Mouse (Mus musculus) thymus, adult 18-20 months (tissue): ENCODE measurements around the gene Rhbdl2.

ENCODE experiments used
- DNase-seq, 2 experiments: peaks; one replicate each; pipeline ENCODE4 v3.0.0; 2022; ENCODE audit warnings: mixed read lengths in 2 of 2

Gene Rhbdl2

DNA sequence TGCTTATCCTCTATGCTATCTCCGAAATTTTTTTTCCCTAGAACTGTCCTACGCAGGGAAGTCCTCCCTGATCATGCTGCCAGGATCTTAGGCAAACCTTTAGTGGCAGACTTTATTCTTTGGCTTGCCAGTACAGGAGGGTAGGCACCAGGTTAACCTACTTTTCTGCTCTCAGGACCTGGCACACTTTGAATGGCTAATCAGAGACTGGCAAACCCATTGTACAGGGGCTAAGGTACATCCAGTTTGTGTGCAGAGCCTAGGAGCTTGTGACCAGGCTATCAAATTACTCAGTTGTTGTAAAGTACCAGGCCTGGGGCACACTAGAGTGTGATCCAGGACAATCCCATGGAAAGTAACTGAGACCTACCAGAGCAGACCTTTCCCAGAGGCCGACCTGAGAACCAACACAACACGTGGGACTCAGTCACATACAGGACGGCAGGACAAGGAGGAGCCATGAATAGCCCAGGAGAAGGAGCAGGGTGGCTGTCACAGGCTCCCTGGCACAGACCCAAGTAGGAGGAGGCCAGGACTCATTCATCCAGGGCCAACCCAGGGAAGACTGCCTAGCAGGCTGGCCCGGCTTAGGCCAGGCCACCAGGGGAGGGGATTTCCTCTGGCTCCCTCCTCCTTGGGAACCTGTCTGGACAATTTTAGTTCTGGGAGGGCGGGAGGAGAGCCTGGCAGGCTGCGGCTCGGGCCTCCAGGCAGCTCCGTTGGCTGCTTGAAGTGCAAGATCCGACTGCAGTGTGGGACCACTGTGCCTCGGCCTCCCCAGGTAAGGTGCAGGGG, at the start of gene Rhbdl2:
TSS of gene Rhbdl2 (plus strand) at position 684 of the 795 bp plus-strand sequence.
- DNase-seq: peak; percentile 2 to 3

- no peak for DNase-seq
Observed at GRCm38 (mm10) chr4:123738708-123739107, 49.0 kb upstream of the Rhbdl2 start.

- DNase-seq: peak in 1 of 2 experiments; percentile 18
Observed at GRCm38 (mm10) chr4:123742891-123743290, 44.8 kb upstream of the Rhbdl2 start.

GRCm38 (mm10) chr4:123745221-123745775, 42.4 kb upstream of the Rhbdl2 start:
- no peak for DNase-seq

- no peak for DNase-seq
Observed at GRCm38 (mm10) chr4:123748726-123749415, 38.8 kb upstream of the Rhbdl2 start.

DNA sequence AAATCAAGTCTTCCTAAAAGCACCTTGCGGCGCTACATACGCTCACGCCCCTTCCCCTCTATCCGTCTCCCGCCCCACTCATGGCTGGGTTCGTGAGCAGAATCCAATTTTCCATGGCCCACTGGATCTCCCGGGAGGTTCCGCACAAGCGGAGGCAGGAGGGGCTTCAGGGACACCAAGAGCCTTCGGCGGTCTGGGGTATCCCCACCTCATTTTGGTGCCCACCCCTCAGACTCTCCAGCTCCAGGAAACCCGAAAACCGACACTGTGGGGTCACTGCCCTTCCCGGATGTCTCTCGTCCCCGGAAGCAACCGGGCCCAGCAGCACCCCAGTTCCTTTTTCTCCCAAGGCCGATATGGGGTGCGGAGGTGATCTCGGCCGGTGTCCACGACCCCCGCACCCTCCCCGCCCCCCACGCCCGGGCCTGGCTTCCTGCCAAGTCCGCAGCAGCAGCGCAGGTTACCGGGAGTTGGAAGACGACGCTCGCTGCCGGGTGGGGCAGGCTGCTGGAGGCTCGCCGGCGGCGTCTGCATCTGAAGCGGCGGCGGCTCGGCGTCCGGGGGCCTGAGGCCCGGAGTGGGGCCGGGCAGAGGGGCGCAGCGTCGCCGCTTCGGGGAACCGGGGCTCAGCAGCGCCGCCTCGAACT, 38.1 kb upstream of the Rhbdl2 start:
- peak; percentile 25 to 49 for DNase-seq

DNA sequence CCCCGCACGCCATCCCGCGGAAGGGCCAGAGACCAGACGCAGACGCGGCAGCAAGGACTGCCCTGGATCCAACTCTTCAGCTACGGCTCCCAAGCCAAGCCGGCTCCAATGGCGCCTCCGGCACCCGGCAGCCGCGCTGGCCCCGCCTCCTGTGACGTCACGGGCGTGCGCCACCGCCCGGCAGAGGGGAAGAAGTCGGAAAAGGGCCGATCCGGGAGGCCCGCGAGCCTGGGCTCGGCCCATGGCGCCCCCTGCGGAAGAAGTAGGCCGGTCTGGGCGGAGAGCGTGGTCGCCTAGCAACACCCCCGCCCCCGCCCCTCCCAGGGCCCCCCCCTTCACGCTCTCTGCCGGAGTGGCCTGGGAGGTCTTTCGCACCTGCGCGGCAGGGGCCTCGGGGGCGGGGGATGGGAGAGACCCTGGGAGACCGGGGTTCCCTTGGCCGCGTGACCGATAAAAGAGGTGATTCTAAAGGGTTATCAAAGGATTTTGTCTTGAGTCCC, 37.5 kb upstream of the Rhbdl2 start, which contains the start of gene Akirin1:
TSS of gene Akirin1 (minus strand) at position 194 of the 500 bp plus-strand sequence.
- DNase-seq: peak; percentile 94

DNA sequence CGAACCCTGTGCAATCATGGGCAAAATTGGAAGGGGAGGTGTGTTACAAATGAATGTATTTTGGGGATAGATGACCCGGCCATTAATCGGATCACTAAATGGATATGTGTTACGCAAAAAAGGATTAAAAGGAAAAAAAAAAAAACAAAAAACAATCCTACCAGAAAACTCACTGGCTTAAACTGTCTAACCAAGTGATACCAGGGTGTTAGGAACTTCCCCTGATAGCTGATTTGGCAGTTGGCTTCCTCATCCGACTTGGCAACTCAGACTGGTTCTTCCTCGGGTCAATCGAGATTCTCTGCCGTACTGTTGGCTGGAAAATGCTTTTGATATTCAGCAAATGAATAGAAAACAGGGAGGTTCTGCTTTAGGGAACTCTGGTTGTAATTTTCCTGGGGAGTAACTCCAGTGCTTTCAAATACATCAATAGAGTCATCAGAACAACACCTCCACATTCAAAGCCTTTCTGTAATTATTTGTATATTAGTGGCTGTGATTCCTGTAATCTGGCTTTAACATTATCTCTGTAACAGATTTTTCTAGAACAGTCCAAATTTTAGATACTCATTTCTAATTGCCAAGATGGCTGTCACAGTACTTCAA, 36.9 kb upstream of the Rhbdl2 start:
- DNase-seq: no peak

GRCm38 (mm10) chr4:123758306-123758705, 29.4 kb upstream of the Rhbdl2 start:
- no peak for DNase-seq

- no peak for DNase-seq
Observed at GRCm38 (mm10) chr4:123765071-123765470, 22.6 kb upstream of the Rhbdl2 start.

- DNase-seq: no peak
Observed at GRCm38 (mm10) chr4:123767807-123768206, 19.9 kb upstream of the Rhbdl2 start.

DNA sequence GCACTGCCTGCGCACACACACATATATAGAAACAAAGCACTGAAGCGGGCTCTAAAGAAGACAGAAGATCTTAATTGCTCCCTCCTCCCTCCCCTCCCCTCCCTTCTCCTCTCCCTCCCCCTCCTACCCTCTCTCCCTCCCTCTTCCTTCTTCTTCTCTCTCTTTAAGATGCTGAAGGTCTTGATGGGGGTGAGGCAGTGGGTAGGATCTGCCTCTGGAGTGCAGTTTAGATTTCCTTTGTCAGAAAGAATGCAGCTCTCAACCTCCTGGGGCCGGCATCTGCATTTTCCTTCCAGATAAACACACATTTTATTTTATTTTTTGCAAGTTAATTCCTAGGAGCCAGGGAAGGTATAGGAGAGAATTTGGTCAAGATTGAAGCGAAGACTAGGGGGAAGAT, 19.4 kb upstream of the Rhbdl2 start:
- no peak for DNase-seq

DNA sequence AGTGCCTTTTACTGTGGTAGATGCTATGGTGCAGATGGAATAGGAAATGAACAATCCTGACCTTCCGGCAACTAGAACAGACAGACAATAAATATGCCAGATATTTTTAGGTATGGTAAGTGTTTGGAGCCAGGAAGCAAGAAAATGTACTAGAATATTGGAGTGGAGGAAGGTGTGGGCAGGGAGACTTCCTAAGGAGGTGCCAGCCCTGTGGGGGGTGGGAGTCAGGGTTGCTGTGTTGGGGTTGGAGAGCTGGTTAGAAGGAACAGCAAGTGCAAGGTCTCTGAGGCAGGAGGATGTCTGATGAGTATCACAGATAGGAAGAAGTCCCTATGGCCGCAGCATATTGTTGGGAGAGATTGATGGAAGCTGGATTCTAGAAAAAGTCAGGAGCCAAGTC, 5.0 kb downstream of the Rhbdl2 start:
- no peak for DNase-seq

DNA sequence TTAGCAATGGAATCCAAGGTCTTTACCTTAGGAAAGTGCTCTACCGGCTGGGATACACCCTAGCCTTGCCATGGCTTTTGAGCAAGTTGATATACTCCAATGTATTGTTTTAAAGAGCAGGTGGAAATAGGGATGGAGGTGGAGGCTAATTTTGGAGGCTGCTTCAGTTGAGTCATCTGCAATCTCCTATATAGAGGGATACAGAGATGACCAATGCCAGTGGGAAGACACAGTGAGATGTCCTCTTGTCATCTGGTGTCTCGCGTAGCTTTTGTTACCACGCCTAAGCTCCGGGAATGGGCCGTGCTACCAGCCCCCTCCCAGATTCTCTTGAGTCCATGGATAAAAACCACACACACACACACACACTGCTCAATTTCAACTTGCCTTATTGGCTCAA, 5.5 kb downstream of the Rhbdl2 start:
- DNase-seq: no peak

DNA sequence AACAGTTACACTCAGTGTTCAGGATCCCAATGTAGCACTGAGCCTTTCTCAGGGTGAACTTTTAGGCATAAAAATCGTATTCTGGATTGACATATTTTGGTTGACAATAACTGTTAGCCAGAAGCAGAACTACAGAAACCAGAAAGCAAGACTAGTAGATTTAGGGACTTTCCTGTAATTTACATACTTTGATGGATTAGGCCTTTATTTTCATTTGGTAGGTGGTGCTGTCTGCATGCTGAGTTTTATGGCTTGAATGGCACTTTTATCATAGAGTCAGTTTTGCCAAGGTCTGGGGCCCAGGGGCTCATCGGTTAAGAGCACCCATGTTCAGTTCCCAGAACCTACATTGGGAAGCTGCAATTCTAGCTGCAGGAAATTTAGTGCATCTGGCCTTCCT, 7.4 kb downstream of the Rhbdl2 start:
- DNase-seq: no peak

DNA sequence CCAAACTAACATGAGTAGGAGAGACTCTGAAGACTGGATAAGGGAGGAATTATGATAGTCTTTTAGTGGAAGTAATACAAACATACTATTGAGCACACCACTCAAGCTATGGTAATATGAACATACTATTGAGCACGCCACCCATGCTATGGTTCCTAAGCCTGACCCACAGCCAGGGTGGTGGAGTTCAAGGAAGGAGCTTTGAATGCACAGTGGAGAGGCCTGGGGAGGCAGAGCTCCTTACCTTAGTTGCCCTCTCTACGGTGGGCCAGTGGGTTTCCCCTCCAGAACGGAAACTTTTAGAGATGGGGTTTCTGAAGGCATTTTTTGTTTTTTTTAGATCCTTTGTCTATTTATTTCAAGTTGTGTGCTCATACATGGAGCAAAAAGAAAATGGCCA, 9.7 kb downstream of the Rhbdl2 start:
- DNase-seq: no peak

DNA sequence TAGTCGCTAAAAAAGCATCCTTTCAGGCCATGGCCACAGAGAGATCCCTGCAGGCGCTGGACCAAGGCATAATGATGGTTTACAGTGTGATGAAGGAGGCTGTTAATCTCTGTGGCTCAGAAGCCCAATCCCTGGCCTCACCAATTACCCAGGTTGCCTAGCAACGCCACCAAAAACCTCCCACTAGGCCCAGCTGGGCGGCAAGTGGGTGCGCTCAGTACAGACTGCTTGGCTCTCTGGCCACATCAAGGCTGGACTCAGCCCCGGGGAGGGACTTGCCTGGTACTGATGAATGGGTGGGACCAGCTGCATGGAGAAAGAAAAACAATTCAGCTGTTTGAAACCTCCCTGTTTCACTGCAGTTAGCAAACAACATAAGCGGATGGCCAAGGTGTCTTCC, 10.2 kb downstream of the Rhbdl2 start:
- DNase-seq: no peak

GRCm38 (mm10) chr4:123803642-123804041, 16.0 kb downstream of the Rhbdl2 start:
- DNase-seq: no peak

DNA sequence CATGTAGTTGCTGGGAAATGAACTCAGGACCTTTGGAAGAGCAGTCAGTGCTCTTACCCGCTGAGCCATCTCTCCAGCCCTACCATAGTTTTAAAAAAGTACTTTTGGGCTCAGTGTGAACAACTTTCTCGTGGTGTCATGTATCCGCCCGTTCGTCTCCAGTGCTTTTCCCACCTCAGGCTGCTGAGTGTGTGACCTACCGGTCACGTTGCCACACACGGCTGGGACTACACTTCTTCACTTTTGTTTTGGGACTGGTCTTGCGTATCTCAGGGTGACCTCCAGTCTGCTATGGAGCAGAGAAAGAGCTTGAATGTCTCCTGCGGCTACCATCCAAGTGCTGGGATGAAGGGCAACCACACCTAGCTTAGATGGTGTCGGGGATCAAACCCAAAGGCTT, 20.6 kb downstream of the Rhbdl2 start:
- no peak for DNase-seq

- DNase-seq: no peak
Observed at GRCm38 (mm10) chr4:123810475-123811295, 23.0 kb downstream of the Rhbdl2 start.

- DNase-seq: no peak
Observed at GRCm38 (mm10) chr4:123812525-123812924, 24.9 kb downstream of the Rhbdl2 start.

DNA sequence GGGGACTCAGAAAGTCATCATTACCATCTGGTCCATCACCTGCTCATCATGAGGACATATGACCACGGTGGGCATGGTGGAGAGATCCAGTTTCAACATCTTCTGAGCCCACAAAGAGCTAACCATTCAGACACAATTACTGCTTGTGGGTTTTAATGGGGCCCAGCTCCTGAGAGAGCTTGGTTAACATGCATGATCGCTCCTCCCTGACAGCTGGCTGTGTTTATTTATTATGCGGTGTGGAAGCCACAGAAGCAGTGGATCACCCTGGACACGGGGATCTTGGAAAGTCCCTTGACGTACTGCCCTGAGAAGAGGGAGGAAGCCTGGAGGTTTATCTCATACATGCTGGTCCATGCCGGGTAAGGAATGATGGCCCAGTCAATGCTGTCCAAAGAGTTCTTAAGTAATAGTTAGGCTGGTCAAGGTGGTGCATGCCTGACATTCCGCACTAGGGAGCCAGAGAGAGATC, 26.4 kb downstream of the Rhbdl2 start:
- DNase-seq: no peak
